Mouse (Mus musculus) hindbrain, embryonic 15.5 days (tissue): ENCODE data around the gene Scarb2. TPM values are rescaled to one million over a fixed set of nuclear protein-coding genes. Genes with fewer than 3 reads are reported as not detected.
"Not testable (repeated sequence)": the region's sequence is repeated elsewhere in the genome, so short reads cannot be mapped to it uniquely, and the experiment has no call there.

Source experiments
- ATAC-seq: fragments of 200-750 bp; cut with Nextera tagmentation; 2 replicates; pipeline ENCODE4 v1.8.0; 2017; ENCODE audit warnings: low read depth, moderate number of reproducible peaks, moderate TSS enrichment; ENCODE audit not compliant: low FRiP score
- H3K27ac ChIP-seq: fragments of 300-500 bp; sonication (generic); replicated peaks from 2 replicates; pipeline ENCODE4 v1.5.1; 2015; ENCODE audit warnings: mild to moderate bottlenecking, inconsistent platforms
- H3K27me3 ChIP-seq: fragments of 300-500 bp; sonication (generic); 2 replicates; pipeline ENCODE4 v1.6.1; 2015; ENCODE audit warnings: control low read depth, inconsistent platforms
- H3K36me3 ChIP-seq: fragments of 300-500 bp; sonication (generic); 2 replicates; pipeline ENCODE4 v1.6.1; 2015; ENCODE audit warnings: control low read depth, inconsistent platforms
- H3K4me1 ChIP-seq: fragments of 300-500 bp; sonication (generic); replicated peaks from 2 replicates; pipeline ENCODE4 v1.6.1; 2015; ENCODE audit warnings: control low read depth, inconsistent platforms
- H3K4me2 ChIP-seq: fragments of 300-500 bp; sonication (generic); 2 replicates; pipeline ENCODE4 v1.6.1; 2015; ENCODE audit warnings: moderate library complexity, mild to moderate bottlenecking, inconsistent platforms
- H3K4me3 ChIP-seq: fragments of 300-500 bp; sonication (generic); 2 replicates; pipeline ENCODE4 v1.5.1; 2015; ENCODE audit warnings: mild to moderate bottlenecking, inconsistent platforms
- H3K9ac ChIP-seq: fragments of 300-500 bp; sonication (generic); 2 replicates; pipeline ENCODE4 v1.6.1; 2015; ENCODE audit warnings: inconsistent platforms
- H3K9me3 ChIP-seq: fragments of 300-500 bp; sonication (generic); 2 replicates; pipeline ENCODE4 v1.6.1; 2016; ENCODE audit warnings: control low read depth, inconsistent platforms
- WGBS: fragments of 180-500 bp; shearing (Covaris S2); methylation state at CpG from one replicate; pipeline ENCODE4 v1.1.7; 2015; 5-methylcytosine and 5-hydroxymethylcytosine counted together
- polyA plus RNA-seq: library from polyadenylated mRNA; unstranded; fragments of >200 nt; fragmentation: Nextera tagmentation; extraction: Ambion mirVana; gene quantifications from 2 replicates; pipeline ENCODE4 v1.2.1, GENCODE M21; 2015

Scarb2 gene
- polyA plus RNA-seq, result 20.3 and 21.4 TPM in 2 replicates

GRCm38 (mm10) chr5:92506733-92507132, at the start of gene Scarb2:
Gene Scarb2 (minus strand): TSS chr5:92506833.
- peak within 1 kb of the TSS; percentile 99 for H3K9ac ChIP-seq
- H3K4me2 ChIP-seq, result peak within 1 kb of the TSS; percentile 73
- ATAC-seq, result no peak

DNA sequence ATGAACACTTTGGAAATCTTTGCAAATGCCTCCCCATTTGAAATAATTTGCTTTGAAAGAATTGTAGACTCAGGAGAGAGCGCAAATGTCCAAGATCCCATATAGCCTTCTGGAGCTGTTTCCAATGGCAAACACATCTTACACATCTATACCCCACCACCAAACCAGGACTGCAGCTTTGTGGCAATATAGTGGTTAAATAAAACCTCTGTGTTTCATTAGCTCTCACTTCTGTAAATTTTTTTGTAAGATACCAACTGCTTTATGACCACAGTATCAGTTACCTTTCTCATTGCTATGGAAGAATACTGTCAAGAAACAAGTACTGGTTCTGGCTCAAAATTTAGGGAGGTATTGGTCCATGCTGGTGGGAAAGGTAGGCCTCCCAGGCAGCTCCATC, 49.3 kb upstream of the Scarb2 start:
- no peaks in the 10 kb centered on the region for H3K9me3 ChIP-seq
- no peaks in the 10 kb centered on the region for H3K27me3 ChIP-seq
- H3K4me3 ChIP-seq, result no peak overlapping the region
- H3K27ac ChIP-seq, result no peak overlapping the region
- no peak overlapping the region for H3K9ac ChIP-seq
- ATAC-seq, result no peak
- no peaks in the 10 kb centered on the region for H3K36me3 ChIP-seq
- H3K4me1 ChIP-seq, result 0 out of 2 replicates have a peak, but pooled peaks cover 5% of the 10 kb centered on the region
- H3K4me2 ChIP-seq, result no peak overlapping the region
- WGBS, result 97% methylated on average over 1 of the region's 1 CpGs

More at GRCm38 (mm10) chr5:92506733-92507132, at the start of gene Scarb2:
- Histone ChIP-seq H3K36me3 (no peaks in the 10 kb centered on the region), H3K27me3 (no peaks in the 10 kb centered on the region), H3K9me3 (no peaks in the 10 kb centered on the region), H3K27ac (peak within 1 kb of the TSS; percentile 100), H3K4me3 (peak within 1 kb of the TSS; percentile 98), H3K4me1 (peaks cover 27% of the 10 kb centered on the region)

- 69% methylated on average over 16 of the region's 16 CpGs for WGBS
- H3K4me1 ChIP-seq, result 0 out of 2 replicates have a peak, but pooled peaks cover 5% of the 10 kb centered on the region
- H3K27me3 ChIP-seq, result no peaks in the 10 kb centered on the region
- no peaks in the 10 kb centered on the region for H3K36me3 ChIP-seq
- H3K4me3 ChIP-seq, result no peak within 1 kb of the TSS
- H3K4me2 ChIP-seq, result peak within 1 kb of the TSS; percentile 11; the same call in 1 of the 2 replicates
- ATAC-seq, result peak; percentile 90
- H3K9ac ChIP-seq, result no peak within 1 kb of the TSS
- no peaks in the 10 kb centered on the region for H3K9me3 ChIP-seq
- 0 out of 2 replicates have a peak within 1 kb of the TSS, but pooled peaks have one; percentile 65 for H3K27ac ChIP-seq
Measured at GRCm38 (mm10) chr5:92554891-92555511, 48.4 kb upstream of the Scarb2 start, which contains the start of gene Fam47e. Gene Fam47e (plus strand): TSS chr5:92555069.

DNA sequence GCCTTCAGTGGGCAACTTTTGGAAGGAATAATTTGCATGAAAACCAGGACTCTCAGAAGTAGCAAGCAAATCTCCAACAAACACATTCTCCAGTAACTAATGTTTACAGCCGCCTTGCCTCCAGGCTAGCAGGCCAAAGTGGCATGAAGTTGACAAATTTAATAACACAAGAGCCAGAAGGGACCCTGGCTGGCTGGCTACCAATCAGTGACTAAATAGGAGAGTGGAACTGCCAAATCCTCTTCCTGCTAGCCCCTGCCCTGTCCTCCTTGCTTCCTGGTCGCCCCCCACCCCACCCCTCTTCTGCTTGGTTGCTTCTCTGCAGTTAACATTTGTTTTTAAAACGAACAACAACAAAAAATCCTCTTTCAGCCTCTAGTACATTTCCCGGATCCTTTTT, 47.8 kb upstream of the Scarb2 start:
- H3K4me1 ChIP-seq, result 0 out of 2 replicates have a peak, but pooled peaks cover 5% of the 10 kb centered on the region
- no peak overlapping the region for H3K27ac ChIP-seq
- no peaks in the 10 kb centered on the region for H3K27me3 ChIP-seq
- H3K9me3 ChIP-seq, result no peaks in the 10 kb centered on the region
- WGBS, result 71% methylated on average over 4 of the region's 4 CpGs
- H3K36me3 ChIP-seq, result no peaks in the 10 kb centered on the region
- no peak overlapping the region for H3K4me3 ChIP-seq
- no peak overlapping the region for H3K4me2 ChIP-seq
- H3K9ac ChIP-seq, result no peak overlapping the region
- no peak for ATAC-seq

GRCm38 (mm10) chr5:92553939-92554338, 47.3 kb upstream of the Scarb2 start:
- no peak overlapping the region for H3K27ac ChIP-seq
- H3K9me3 ChIP-seq, result no peaks in the 10 kb centered on the region
- H3K9ac ChIP-seq, result no peak overlapping the region
- no peaks in the 10 kb centered on the region for H3K36me3 ChIP-seq
- no peak overlapping the region for H3K4me3 ChIP-seq
- no peaks in the 10 kb centered on the region for H3K27me3 ChIP-seq
- 0 out of 2 replicates have a peak, but pooled peaks cover 5% of the 10 kb centered on the region for H3K4me1 ChIP-seq
- 73% methylated on average over 3 of the region's 3 CpGs for WGBS
- H3K4me2 ChIP-seq, result no peak overlapping the region
- ATAC-seq, result no peak

DNA sequence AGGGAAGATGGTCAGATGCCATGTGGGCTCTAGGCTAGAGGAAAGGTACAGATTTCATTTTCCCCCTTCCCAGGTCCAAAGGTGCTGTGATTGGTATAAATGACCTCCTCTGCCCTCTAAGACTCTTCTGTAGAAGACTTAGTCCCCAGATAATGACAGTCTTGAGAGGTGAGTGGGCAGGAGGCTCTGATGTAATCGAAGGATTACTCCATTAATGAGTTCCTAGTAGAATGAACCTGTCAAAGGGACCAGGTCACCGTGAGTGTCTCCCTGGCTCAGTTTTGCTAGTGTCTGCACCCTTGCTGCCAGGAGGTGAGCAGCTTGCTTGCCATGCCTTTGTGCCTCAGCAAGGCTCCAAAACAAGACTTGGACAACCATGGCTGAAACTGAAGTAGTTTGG, 46.0 kb upstream of the Scarb2 start:
- Histone ChIP-seq H3K27me3 (no peaks in the 10 kb centered on the region), H3K36me3 (no peaks in the 10 kb centered on the region), H3K27ac (no peak overlapping the region), H3K9me3 (no peaks in the 10 kb centered on the region), H3K4me2 (no peak overlapping the region), H3K4me1 (0 out of 2 replicates have a peak, but pooled peaks cover 5% of the 10 kb centered on the region), H3K4me3 (no peak overlapping the region), H3K9ac (no peak overlapping the region)
- no peak for ATAC-seq
- 91% methylated on average over 2 of the region's 2 CpGs for WGBS

- Histone ChIP-seq H3K4me1 (no peaks in the 10 kb centered on the region), H3K27ac (no peak overlapping the region), H3K4me3 (no peak overlapping the region), H3K36me3 (no peaks in the 10 kb centered on the region), H3K9me3 (no peaks in the 10 kb centered on the region), H3K9ac (no peak overlapping the region), H3K27me3 (no peaks in the 10 kb centered on the region), H3K4me2 (no peak overlapping the region)
- ATAC-seq, result peak; percentile 75; the same call in 1 of the 2 replicates
- WGBS, result 56% methylated on average over 4 of the region's 4 CpGs
Measured at GRCm38 (mm10) chr5:92539698-92540097, 33.1 kb upstream of the Scarb2 start.

- WGBS, result 81% methylated on average over 6 of the region's 6 CpGs
- no peak for ATAC-seq
- no peak overlapping the region for H3K9ac ChIP-seq
Measured at GRCm38 (mm10) chr5:92524821-92525258, 18.2 kb upstream of the Scarb2 start.

DNA sequence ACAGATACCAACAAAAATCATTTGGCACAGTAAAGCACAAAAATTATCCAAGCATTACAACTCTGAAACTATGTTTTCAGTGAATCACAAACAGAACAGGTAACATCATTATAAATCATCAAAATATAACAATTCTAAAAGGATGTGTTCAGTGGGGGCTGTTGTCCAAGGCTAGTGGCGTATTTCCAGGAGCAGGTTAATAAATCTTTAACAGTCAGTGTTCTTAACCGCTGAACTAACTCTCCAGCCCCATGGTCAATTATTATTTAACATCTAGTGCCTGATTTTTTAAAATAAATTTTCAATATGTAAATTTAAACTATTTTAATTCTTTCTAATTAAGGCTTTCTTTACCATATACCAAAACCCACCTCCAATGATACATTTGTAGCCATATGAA, 14.5 kb upstream of the Scarb2 start:
- H3K4me1 ChIP-seq, H3K27me3 ChIP-seq, H3K36me3 ChIP-seq, H3K27ac ChIP-seq, H3K4me2 ChIP-seq, H3K9ac ChIP-seq, ATAC-seq, H3K9me3 ChIP-seq, H3K4me3 ChIP-seq: not testable (repeated sequence)
- WGBS, result 78% methylated on average over 2 of the region's 2 CpGs

More at GRCm38 (mm10) chr5:92524821-92525258, 18.2 kb upstream of the Scarb2 start:
- no peak overlapping the region for H3K4me3 ChIP-seq
- no peaks in the 10 kb centered on the region for H3K27me3 ChIP-seq
- no peak overlapping the region for H3K27ac ChIP-seq
- no peak overlapping the region for H3K4me2 ChIP-seq
- no peaks in the 10 kb centered on the region for H3K36me3 ChIP-seq
- no peaks in the 10 kb centered on the region for H3K9me3 ChIP-seq
- H3K4me1 ChIP-seq, result no peaks in the 10 kb centered on the region

- H3K4me1 ChIP-seq, result no peaks in the 10 kb centered on the region
- H3K9me3 ChIP-seq, result no peaks in the 10 kb centered on the region
- no peak overlapping the region for H3K9ac ChIP-seq
- WGBS, result 94% methylated on average over 5 of the region's 5 CpGs
- H3K36me3 ChIP-seq, result no peaks in the 10 kb centered on the region
- no peak overlapping the region for H3K4me3 ChIP-seq
- H3K27ac ChIP-seq, result no peak overlapping the region
- no peak overlapping the region for H3K4me2 ChIP-seq
- no peak for ATAC-seq
- H3K27me3 ChIP-seq, result no peaks in the 10 kb centered on the region
Measured at GRCm38 (mm10) chr5:92512066-92512465, 5.4 kb upstream of the Scarb2 start.

- H3K27ac ChIP-seq, result no peak overlapping the region
- no peak overlapping the region for H3K4me3 ChIP-seq
- H3K36me3 ChIP-seq, result no peaks in the 10 kb centered on the region
- H3K4me2 ChIP-seq, result no peak overlapping the region
- no peaks in the 10 kb centered on the region for H3K9me3 ChIP-seq
- peaks cover 4% of the 10 kb centered on the region for H3K4me1 ChIP-seq
- ATAC-seq, result no peak
- H3K9ac ChIP-seq, result no peak overlapping the region
- no peaks in the 10 kb centered on the region for H3K27me3 ChIP-seq
Measured at GRCm38 (mm10) chr5:92511256-92511655, 4.6 kb upstream of the Scarb2 start.

DNA sequence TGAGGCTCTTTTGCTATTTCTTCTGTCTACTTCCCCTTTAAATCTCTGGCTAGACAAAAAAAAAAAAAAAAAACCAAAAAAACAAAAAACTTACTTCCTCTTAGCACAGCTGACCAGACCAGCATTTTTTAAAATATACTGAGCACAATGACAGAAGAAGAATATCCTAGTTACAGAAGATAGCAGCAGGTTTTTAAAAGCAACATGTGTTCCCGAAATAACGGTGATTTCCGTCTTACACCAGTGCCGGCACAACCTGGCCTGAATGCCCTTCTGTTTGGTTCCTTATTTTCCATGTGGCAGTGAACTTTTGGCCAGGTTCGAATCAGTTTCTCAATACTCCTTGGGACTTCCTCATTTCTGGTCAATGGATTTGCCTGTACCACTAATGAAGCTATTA, 2.2 kb upstream of the Scarb2 start:
- no peak overlapping the region for H3K9ac ChIP-seq
- WGBS, result 93% methylated on average over 5 of the region's 5 CpGs
- no peak overlapping the region for H3K4me3 ChIP-seq
- H3K4me1 ChIP-seq, result peaks cover 15% of the 10 kb centered on the region
- no peak overlapping the region for H3K27ac ChIP-seq
- no peaks in the 10 kb centered on the region for H3K9me3 ChIP-seq
- H3K36me3 ChIP-seq, result no peaks in the 10 kb centered on the region
- no peak for ATAC-seq
- no peaks in the 10 kb centered on the region for H3K27me3 ChIP-seq
- no peak overlapping the region for H3K4me2 ChIP-seq
